Mouse (Mus musculus) thymus, adult 2 months (tissue): ENCODE results near the gene Ccl27b.
"Not testable (repeated sequence)": the region's sequence is repeated elsewhere in the genome, so short reads cannot be mapped to it uniquely, and the experiment has no call there.

Source experiments
- CTCF ChIP-seq: fragments of 200-500 bp; IDR thresholded peaks from 2 replicates; pipeline ENCODE4 v1.5.1; 2012; ENCODE audit warnings: mild to moderate bottlenecking, control low read depth, low read length, moderate library complexity, borderline replicate concordance; ENCODE audit not compliant: control insufficient read depth, poor library complexity, insufficient read depth; ENCODE audit errors: extremely low read depth
- POLR2A ChIP-seq: fragments of 200-500 bp; IDR thresholded peaks from 2 replicates; pipeline ENCODE4 v1.6.1; 2012; ENCODE audit warnings: mild to moderate bottlenecking, low read length, control low read depth, moderate library complexity; ENCODE audit not compliant: control insufficient read depth, poor library complexity, insufficient read depth; ENCODE audit errors: extremely low read depth

GRCm38 (mm10) chr4:42611895-42612294 lies 43.2 kb upstream of the Ccl27b start, which contains the start of gene Gm10591:
- not testable (repeated sequence) for TF ChIP-seq CTCF, POLR2A
